Mouse (Mus musculus) gastrocnemius, postnatal 36 days (tissue): ENCODE data around the gene Nedd9. TPM values are rescaled to one million over a fixed set of nuclear protein-coding genes. Genes with fewer than 3 reads are reported as not detected.
A peak's percentile ranks its signal among the peaks of the same experiment; 100 is the strongest.
"Not testable (repeated sequence)": the region's sequence is repeated elsewhere in the genome, so short reads cannot be mapped to it uniquely, and the experiment has no call there.

ENCODE experiments used
- DNase-seq, 2 experiments: peaks; one replicate each; pipeline ENCODE4 v3.0.0; 2022
- intact Hi-C: fragments of 180-260 bp; cut with DNase I; formaldehyde crosslinking; loops from one replicate; pipeline ENCODE4 v1.15.1; 2025
- total RNA-seq, 2 experiments: library from RNA; stranded (reverse); gene quantifications; 2 replicates each; pipeline ENCODE4 v1.2.3; 2021

Nedd9 gene
- total RNA-seq, 2 experiments from 2014 or later: 5.7 to 7.0 TPM

GRCm38 (mm10) chr13:41378462-41378861 lies 108.7 kb downstream of the Nedd9 start:
- DNase-seq: no peak
- intact Hi-C loops: no loop called here

GRCm38 (mm10) chr13:41377856-41378255 lies 109.3 kb downstream of the Nedd9 start:
- intact Hi-C loops: no loop called here
- DNase-seq: no peak

GRCm38 (mm10) chr13:41377011-41377431 lies 110.1 kb downstream of the Nedd9 start:
- intact Hi-C loops: no loop called here
- no peak for DNase-seq

- intact Hi-C loops: no loop called here
- DNase-seq: no peak
Observed at GRCm38 (mm10) chr13:41376111-41376510, 111.1 kb downstream of the Nedd9 start.

GRCm38 (mm10) chr13:41375696-41376095 lies 111.5 kb downstream of the Nedd9 start:
- intact Hi-C loops: no loop called here

GRCm38 (mm10) chr13:41374886-41375285 lies 112.3 kb downstream of the Nedd9 start:
- intact Hi-C loops: no loop called here
- no peak for DNase-seq

More at GRCm38 (mm10) chr13:41375696-41376095, 111.5 kb downstream of the Nedd9 start:
- no peak for DNase-seq

GRCm38 (mm10) chr13:41372555-41373460 lies 114.4 kb downstream of the Nedd9 start:
- DNase-seq: no peak
- intact Hi-C loops: no loop called here

GRCm38 (mm10) chr13:41371547-41371946 lies 115.6 kb downstream of the Nedd9 start:
- DNase-seq: no peak
- intact Hi-C loops: no loop called here

GRCm38 (mm10) chr13:41368612-41369011 lies 118.5 kb downstream of the Nedd9 start:
- intact Hi-C loops: no loop called here
- DNase-seq: no peak

GRCm38 (mm10) chr13:41367176-41367611 lies 120.0 kb downstream of the Nedd9 start:
- intact Hi-C loops: no loop called here
- DNase-seq: no peak

GRCm38 (mm10) chr13:41366609-41367008 lies 120.6 kb downstream of the Nedd9 start:
- not testable (repeated sequence) for DNase-seq

GRCm38 (mm10) chr13:41364273-41364672 lies 122.9 kb downstream of the Nedd9 start:
- no peak for DNase-seq
- intact Hi-C loops: no loop called here

More at GRCm38 (mm10) chr13:41366609-41367008, 120.6 kb downstream of the Nedd9 start:
- intact Hi-C loops: not testable (repeated sequence)

GRCm38 (mm10) chr13:41362909-41363308 lies 124.3 kb downstream of the Nedd9 start:
- no peak for DNase-seq
- intact Hi-C loops: no loop called here

GRCm38 (mm10) chr13:41360272-41360815 lies 126.8 kb downstream of the Nedd9 start:
- intact Hi-C loops: no loop called here
- no peak for DNase-seq

- DNase-seq: no peak
- intact Hi-C loops: no loop called here
Observed at GRCm38 (mm10) chr13:41359330-41360215, 127.6 kb downstream of the Nedd9 start.

- intact Hi-C loops: no loop called here
- DNase-seq: peak; percentile 85 to 89
Observed at GRCm38 (mm10) chr13:41358480-41359180, 128.5 kb downstream of the Nedd9 start.

- intact Hi-C loops: no loop called here
- no peak for DNase-seq
Observed at GRCm38 (mm10) chr13:41358009-41358408, 129.2 kb downstream of the Nedd9 start.

GRCm38 (mm10) chr13:41357586-41357985 lies 129.6 kb downstream of the Nedd9 start:
- intact Hi-C loops: no loop called here

GRCm38 (mm10) chr13:41357161-41357560 lies 130.0 kb downstream of the Nedd9 start:
- intact Hi-C loops: no loop called here
- DNase-seq: no peak

More at GRCm38 (mm10) chr13:41357586-41357985, 129.6 kb downstream of the Nedd9 start:
- no peak for DNase-seq

- intact Hi-C loops: no loop called here
- DNase-seq: no peak
Observed at GRCm38 (mm10) chr13:41355552-41355951, 131.6 kb downstream of the Nedd9 start.
